Mouse (Mus musculus) stomach, embryonic 16.5 days (tissue): ENCODE results near the gene Hddc3. TPM values are rescaled to one million over a fixed set of nuclear protein-coding genes. Genes with fewer than 3 reads are reported as not detected.

ENCODE experiments used
- ATAC-seq: fragments of 200-750 bp; cut with Nextera tagmentation; 2 replicates; pipeline ENCODE4 v1.8.0; 2017; ENCODE audit warnings: moderate number of reproducible peaks, moderate TSS enrichment; ENCODE audit not compliant: insufficient read depth, low FRiP score
- H3K27ac ChIP-seq: fragments of 300-500 bp; sonication (generic); 2 replicates; pipeline ENCODE4 v1.5.1; 2014; ENCODE audit warnings: low read length
- H3K27me3 ChIP-seq: fragments of 300-500 bp; sonication (generic); 2 replicates; pipeline ENCODE4 v1.6.1; 2014; ENCODE audit warnings: low read length, control low read depth, mixed read lengths; ENCODE audit not compliant: control insufficient read depth, insufficient read depth
- H3K36me3 ChIP-seq: fragments of 300-500 bp; sonication (generic); 2 replicates; pipeline ENCODE4 v1.6.1; 2014; ENCODE audit warnings: low read length; ENCODE audit not compliant: control insufficient read depth, insufficient read depth
- H3K4me1 ChIP-seq: fragments of 300-500 bp; sonication (generic); 2 replicates; pipeline ENCODE4 v1.6.1; 2014; ENCODE audit warnings: low read length, control low read depth, mixed read lengths; ENCODE audit not compliant: control insufficient read depth, insufficient read depth
- H3K4me2 ChIP-seq: fragments of 300-500 bp; sonication (generic); 2 replicates; pipeline ENCODE4 v1.6.1; 2014; ENCODE audit warnings: low read depth, low read length, mixed read lengths
- H3K4me3 ChIP-seq: fragments of 300-500 bp; sonication (generic); replicated peaks from 2 replicates; pipeline ENCODE4 v1.5.1; 2014; ENCODE audit warnings: mild to moderate bottlenecking, low read length
- H3K9ac ChIP-seq: fragments of 300-500 bp; sonication (generic); 2 replicates; pipeline ENCODE4 v1.6.1; 2014; ENCODE audit warnings: low read length
- H3K9me3 ChIP-seq: fragments of 300-500 bp; sonication (generic); replicated peaks from 2 replicates; pipeline ENCODE4 v1.6.1; 2016; ENCODE audit warnings: low read length, control low read depth; ENCODE audit not compliant: control insufficient read depth
- WGBS: fragments of 180-500 bp; shearing (Covaris S2); extraction: QIAGEN DNeasy Blood & Tissue Kit; methylation state at CpG from one replicate; pipeline ENCODE4 v1.1.7; 2014; 5-methylcytosine and 5-hydroxymethylcytosine counted together
- polyA plus RNA-seq: library from polyadenylated mRNA; unstranded; fragments of >200 nt; fragmentation: Nextera tagmentation; extraction: Ambion mirVana; gene quantifications from 2 replicates; pipeline ENCODE4 v1.2.1, GENCODE M21; 2015

Gene Hddc3
- polyA plus RNA-seq, result 13.4 and 17.7 TPM in 2 replicates

DNA sequence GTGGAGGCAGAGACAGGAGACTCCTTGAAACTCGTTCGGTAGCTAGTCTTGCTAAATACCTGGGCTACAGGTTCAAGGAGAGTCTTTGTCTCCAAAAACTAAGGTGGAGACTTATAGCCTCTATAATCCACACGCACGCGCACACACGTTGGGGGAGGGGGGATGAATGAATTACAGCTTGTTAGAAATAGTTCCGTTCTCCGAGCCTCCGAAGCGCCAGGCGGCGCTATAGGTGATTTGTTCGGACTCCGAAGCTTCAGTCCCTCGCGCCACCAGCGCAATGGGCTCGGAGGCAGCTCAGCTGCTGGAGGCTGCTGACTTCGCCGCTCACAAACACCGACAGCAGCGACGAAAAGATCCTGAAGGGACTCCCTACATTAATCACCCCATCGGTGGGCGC is at the start of gene Hddc3:
TSS of gene Hddc3 (plus strand) at position 247 of the 400 bp plus-strand sequence.
- WGBS, result 1% methylated on average over 25 of the region's 25 CpGs
- Histone ChIP-seq H3K4me3 (peak within 1 kb of the TSS; percentile 66), H3K27me3 (no peaks in the 10 kb centered on the region), H3K9ac (peak within 1 kb of the TSS; percentile 89), H3K9me3 (no peaks in the 10 kb centered on the region), H3K4me1 (peaks cover 35% of the 10 kb centered on the region), H3K27ac (peak within 1 kb of the TSS; percentile 69), H3K36me3 (no peaks in the 10 kb centered on the region), H3K4me2 (peak within 1 kb of the TSS; percentile 95)
- ATAC-seq, result peak; percentile 20; the same call in 1 of the 2 replicates

GRCm38 (mm10) chr7:80294062-80294763 is 48.7 kb upstream of the Hddc3 start, which contains the start of gene Prc1:
TSS of gene Prc1 (plus strand) at chr7:80294450.
- H3K27ac ChIP-seq, result peak within 1 kb of the TSS; percentile 91
- H3K4me2 ChIP-seq, result peak within 1 kb of the TSS; percentile 60
- H3K9ac ChIP-seq, result peak within 1 kb of the TSS; percentile 89
- no peaks in the 10 kb centered on the region for H3K36me3 ChIP-seq
- H3K27me3 ChIP-seq, result no peaks in the 10 kb centered on the region
- ATAC-seq, result peak; percentile 100
- peaks cover 17% of the 10 kb centered on the region for H3K4me1 ChIP-seq
- peak within 1 kb of the TSS; percentile 88 for H3K4me3 ChIP-seq
- WGBS, result under 1% methylated on average over 52 of the region's 52 CpGs
- no peaks in the 10 kb centered on the region for H3K9me3 ChIP-seq

- peak overlapping the region; percentile 60 for H3K4me2 ChIP-seq
- no peaks in the 10 kb centered on the region for H3K9me3 ChIP-seq
- peaks cover 17% of the 10 kb centered on the region for H3K4me1 ChIP-seq
- no peaks in the 10 kb centered on the region for H3K36me3 ChIP-seq
- H3K4me3 ChIP-seq, result peak overlapping the region; percentile 88
- ATAC-seq, result peak; percentile 42
- H3K9ac ChIP-seq, result peak overlapping the region; percentile 89
- H3K27ac ChIP-seq, result peak overlapping the region; percentile 91
- H3K27me3 ChIP-seq, result no peaks in the 10 kb centered on the region
- WGBS, result 5% methylated on average over 37 of the region's 37 CpGs
Observed at GRCm38 (mm10) chr7:80294764-80295648, 47.9 kb upstream of the Hddc3 start.

DNA sequence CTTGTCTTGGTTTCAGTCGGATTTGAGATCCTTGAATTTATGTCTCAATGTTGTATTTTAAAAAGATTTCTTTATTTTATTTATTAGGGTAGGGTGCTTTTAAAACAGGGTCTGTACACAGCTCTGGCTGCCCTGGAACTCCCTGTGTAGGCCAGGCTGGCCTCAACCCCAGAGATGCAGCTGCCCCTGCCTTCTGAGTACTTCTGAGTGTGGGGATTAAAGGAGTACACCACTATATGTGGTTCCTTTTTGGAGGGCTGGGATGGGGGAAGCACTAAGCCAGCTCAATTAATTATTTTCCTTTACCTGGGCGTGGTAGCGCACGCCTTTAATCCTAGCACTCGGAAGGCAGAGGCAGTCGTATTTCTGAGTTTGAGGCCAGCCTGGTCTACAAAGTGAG is 46.4 kb upstream of the Hddc3 start:
- WGBS, result 91% methylated on average over 6 of the region's 6 CpGs
- no peak overlapping the region for H3K4me3 ChIP-seq
- peaks cover 17% of the 10 kb centered on the region for H3K4me1 ChIP-seq
- ATAC-seq, result no peak
- peak overlapping the region; percentile 60 for H3K4me2 ChIP-seq
- H3K9ac ChIP-seq, result no peak overlapping the region
- H3K9me3 ChIP-seq, result no peaks in the 10 kb centered on the region
- peaks cover 2% of the 10 kb centered on the region for H3K36me3 ChIP-seq
- H3K27ac ChIP-seq, result no peak overlapping the region
- H3K27me3 ChIP-seq, result no peaks in the 10 kb centered on the region

GRCm38 (mm10) chr7:80297041-80297440 is 45.9 kb upstream of the Hddc3 start:
- H3K27ac ChIP-seq, result no peak overlapping the region
- H3K4me1 ChIP-seq, result peaks cover 17% of the 10 kb centered on the region
- peaks cover 4% of the 10 kb centered on the region for H3K36me3 ChIP-seq
- ATAC-seq, result no peak
- no peaks in the 10 kb centered on the region for H3K9me3 ChIP-seq
- no peak overlapping the region for H3K4me2 ChIP-seq
- WGBS, result 91% methylated on average over 3 of the region's 3 CpGs
- no peak overlapping the region for H3K4me3 ChIP-seq
- no peak overlapping the region for H3K9ac ChIP-seq
- H3K27me3 ChIP-seq, result no peaks in the 10 kb centered on the region

DNA sequence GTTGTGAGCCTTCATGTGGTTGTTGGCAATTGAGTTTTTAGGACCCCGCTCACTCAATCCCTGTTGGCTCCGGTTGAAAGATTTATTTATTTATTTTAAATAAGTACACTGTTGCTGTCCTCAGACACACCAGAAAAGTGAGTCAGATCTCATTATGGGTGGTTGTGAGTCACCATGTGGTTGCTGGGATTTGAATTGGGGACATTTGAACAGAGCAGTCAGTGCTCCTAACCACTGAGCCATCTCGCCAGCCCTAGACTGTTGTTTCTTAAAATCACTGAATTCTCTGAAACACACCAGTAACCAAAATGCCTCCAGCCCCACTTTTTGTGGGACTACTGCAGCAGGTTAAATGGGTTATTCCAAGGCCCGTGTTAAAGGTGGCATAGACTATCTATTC is 44.1 kb upstream of the Hddc3 start:
- WGBS, result 90% methylated on average over 4 of the region's 4 CpGs
- Histone ChIP-seq H3K4me3 (no peak overlapping the region), H3K4me2 (no peak overlapping the region), H3K9ac (no peak overlapping the region), H3K4me1 (peaks cover 17% of the 10 kb centered on the region), H3K36me3 (peaks cover 12% of the 10 kb centered on the region), H3K27me3 (no peaks in the 10 kb centered on the region), H3K27ac (no peak overlapping the region), H3K9me3 (no peaks in the 10 kb centered on the region)
- ATAC-seq, result no peak

GRCm38 (mm10) chr7:80299568-80299967 is 43.3 kb upstream of the Hddc3 start:
- H3K4me1 ChIP-seq, result peaks cover 17% of the 10 kb centered on the region
- peaks cover 12% of the 10 kb centered on the region for H3K36me3 ChIP-seq
- WGBS, result 87% methylated on average over 3 of the region's 3 CpGs
- no peaks in the 10 kb centered on the region for H3K9me3 ChIP-seq
- no peaks in the 10 kb centered on the region for H3K27me3 ChIP-seq
- H3K4me2 ChIP-seq, result no peak overlapping the region
- no peak overlapping the region for H3K27ac ChIP-seq
- no peak for ATAC-seq
- H3K4me3 ChIP-seq, result no peak overlapping the region
- H3K9ac ChIP-seq, result no peak overlapping the region

DNA sequence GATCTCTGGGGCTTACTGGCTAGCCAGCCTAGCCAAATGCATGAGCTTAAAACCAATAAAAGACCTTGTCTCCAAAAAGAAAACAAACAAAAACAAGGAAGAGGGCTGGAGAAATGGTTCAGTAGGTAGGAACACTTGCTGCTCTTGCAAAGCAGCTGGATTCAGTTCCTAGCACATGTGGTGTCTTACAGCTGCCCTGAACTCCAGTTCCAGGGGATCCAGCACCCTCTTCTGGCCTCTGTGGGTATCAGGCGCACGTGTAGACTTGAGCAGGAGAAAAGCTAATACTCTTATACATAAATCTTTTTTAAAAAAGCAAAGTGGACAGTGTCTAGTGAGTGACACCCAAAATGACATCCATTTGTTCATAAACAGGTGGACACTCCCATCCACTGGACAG is 41.4 kb upstream of the Hddc3 start:
- no peaks in the 10 kb centered on the region for H3K27me3 ChIP-seq
- H3K27ac ChIP-seq, result no peak overlapping the region
- no peaks in the 10 kb centered on the region for H3K9me3 ChIP-seq
- no peak overlapping the region for H3K4me3 ChIP-seq
- peaks cover 12% of the 10 kb centered on the region for H3K36me3 ChIP-seq
- H3K9ac ChIP-seq, result no peak overlapping the region
- peaks cover 7% of the 10 kb centered on the region for H3K4me1 ChIP-seq
- 79% methylated on average over 2 of the region's 2 CpGs for WGBS
- no peak for ATAC-seq
- no peak overlapping the region for H3K4me2 ChIP-seq

DNA sequence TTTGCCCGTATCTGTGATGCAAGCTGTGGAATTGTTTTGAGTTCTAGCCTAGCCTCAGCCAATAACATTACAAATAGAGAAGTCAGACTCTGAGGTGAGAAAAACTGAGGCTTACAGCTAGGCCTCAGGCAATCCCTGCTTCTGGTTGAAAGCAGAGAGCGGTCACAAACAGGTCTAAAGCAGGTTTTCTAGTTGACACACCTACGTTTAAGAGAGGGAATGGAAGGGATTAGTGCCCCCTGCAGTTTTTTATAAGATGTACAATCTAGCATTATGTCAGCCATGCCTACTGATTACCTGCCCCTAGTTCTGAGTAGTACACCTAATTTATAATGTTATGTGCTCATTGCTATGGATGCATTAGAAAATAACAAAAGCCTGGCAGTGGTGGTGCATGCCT is 35.1 kb upstream of the Hddc3 start:
- ATAC-seq, result no peak
- Histone ChIP-seq H3K9me3 (no peaks in the 10 kb centered on the region), H3K36me3 (peaks cover 15% of the 10 kb centered on the region), H3K4me1 (no peaks in the 10 kb centered on the region), H3K4me3 (no peak overlapping the region), H3K4me2 (no peak overlapping the region), H3K9ac (no peak overlapping the region), H3K27ac (no peak overlapping the region), H3K27me3 (no peaks in the 10 kb centered on the region)
- WGBS, result 81% methylated on average over 3 of the region's 3 CpGs
